Mouse (Mus musculus) spleen, postnatal 4 days (tissue): Measurements from ENCODE around the gene Tbc1d2.

Source experiments
- DNase-seq, 2 experiments: peaks; one replicate each; pipeline ENCODE4 v3.0.0; 2022; ENCODE audit warnings: low spot score in 2 of 2

The Tbc1d2 gene

GRCm38 (mm10) chr4:46650086-46650753 lies at the start of gene Tbc1d2:
Gene Tbc1d2, minus strand, starts transcription at chr4:46650209.
- peak; percentile 94 to 97 for DNase-seq

- DNase-seq: no peak
These were observed 46.5 kb upstream of the Tbc1d2 start for GRCm38 (mm10) chr4:46696467-46696866.

- DNase-seq: no peak
These were observed 40.6 kb upstream of the Tbc1d2 start for GRCm38 (mm10) chr4:46690565-46690964.

- DNase-seq: no peak
These were observed 40.0 kb upstream of the Tbc1d2 start for GRCm38 (mm10) chr4:46690023-46690420.

GRCm38 (mm10) chr4:46689397-46690022 lies 39.5 kb upstream of the Tbc1d2 start:
- DNase-seq: peak; percentile 62 to 86

GRCm38 (mm10) chr4:46688213-46688832 lies 38.3 kb upstream of the Tbc1d2 start:
- DNase-seq: no peak

- DNase-seq: no peak
These were observed 34.2 kb upstream of the Tbc1d2 start for GRCm38 (mm10) chr4:46684160-46684559.

GRCm38 (mm10) chr4:46676646-46677045 lies 26.6 kb upstream of the Tbc1d2 start:
- no peak for DNase-seq

- no peak for DNase-seq
These were observed 26.0 kb upstream of the Tbc1d2 start for GRCm38 (mm10) chr4:46675992-46676391.

GRCm38 (mm10) chr4:46675272-46675785 lies 25.3 kb upstream of the Tbc1d2 start:
- no peak for DNase-seq

- DNase-seq: no peak
These were observed 18.6 kb upstream of the Tbc1d2 start for GRCm38 (mm10) chr4:46668620-46669019.

GRCm38 (mm10) chr4:46666420-46666819 lies 16.4 kb upstream of the Tbc1d2 start:
- no peak for DNase-seq

GRCm38 (mm10) chr4:46665371-46665774 lies 15.4 kb upstream of the Tbc1d2 start:
- peak in 1 of 2 experiments; percentile 35 for DNase-seq

GRCm38 (mm10) chr4:46664123-46665009 lies 14.4 kb upstream of the Tbc1d2 start:
- no peak for DNase-seq

GRCm38 (mm10) chr4:46661433-46661832 lies 11.4 kb upstream of the Tbc1d2 start:
- no peak for DNase-seq

- no peak for DNase-seq
These were observed 8.9 kb upstream of the Tbc1d2 start for GRCm38 (mm10) chr4:46658946-46659345.

GRCm38 (mm10) chr4:46657116-46657515 lies 7.1 kb upstream of the Tbc1d2 start:
- DNase-seq: peak; percentile 69 to 88

- no peak for DNase-seq
These were observed 5.9 kb upstream of the Tbc1d2 start for GRCm38 (mm10) chr4:46655956-46656355.

GRCm38 (mm10) chr4:46655298-46655697 lies 5.3 kb upstream of the Tbc1d2 start:
- DNase-seq: no peak

- DNase-seq: no peak
These were observed 848 bp downstream of the Tbc1d2 start for GRCm38 (mm10) chr4:46649161-46649560.

GRCm38 (mm10) chr4:46643676-46644112 lies 6.3 kb downstream of the Tbc1d2 start:
- no peak for DNase-seq
